Mouse (Mus musculus) ES-E14 (cell line): Measurements from ENCODE around the gene Polr2b.

ENCODE experiments used
- CHD2 ChIP-seq: IDR thresholded peaks from 2 replicates; pipeline ENCODE4 v1.6.1; 2014; ENCODE audit warnings: mild to moderate bottlenecking, low read depth, low read length, inconsistent platforms
- HCFC1 ChIP-seq: IDR thresholded peaks from 2 replicates; pipeline ENCODE4 v1.6.1; 2012; ENCODE audit warnings: low read length, inconsistent platforms, borderline replicate concordance; ENCODE audit not compliant: insufficient read depth
- MAFK ChIP-seq: IDR thresholded peaks from 2 replicates; pipeline ENCODE4 v1.6.1; 2014; ENCODE audit warnings: mild to moderate bottlenecking, low read depth, low read length, inconsistent platforms; ENCODE audit not compliant: insufficient read depth
- ZC3H11A ChIP-seq: IDR thresholded peaks from 2 replicates; pipeline ENCODE4 v1.6.1; 2012; ENCODE audit warnings: low read depth, mild to moderate bottlenecking, inconsistent platforms, low read length, borderline replicate concordance
- ZNF384 ChIP-seq: IDR thresholded peaks from 2 replicates; pipeline ENCODE4 v1.6.1; 2012; ENCODE audit warnings: low read depth, low read length, inconsistent platforms

- TF ChIP-seq ZC3H11A: no peak
- TF ChIP-seq CHD2: no peak
- no peak for TF ChIP-seq HCFC1
- TF ChIP-seq MAFK: no peak
- TF ChIP-seq ZNF384: no peak
Measured at GRCm38 (mm10) chr5:77277204-77277603, 32.7 kb upstream of the Polr2b start.
